Mouse (Mus musculus): ENCODE measurements around the gene Dact1. TPM values are rescaled to one million over a fixed set of nuclear protein-coding genes. Genes with fewer than 3 reads are reported as not detected.

Gene Dact1
- polyA plus RNA-seq, 1 experiment from 2014 or later, result 50.6 TPM

Other genes starting within 250 kb of the Dact1 start
- gene Tomm20l, start 198.5 kb upstream of the Dact1 start, polyA plus RNA-seq (2016; fragmentation: Nextera tagmentation; extraction: Ambion mirVana), result not detected in 2 replicates
- 64.6 and 72.8 TPM in 2 replicates for gene Timm9, start 173.2 kb upstream of the Dact1 start, polyA plus RNA-seq (2016; fragmentation: Nextera tagmentation; extraction: Ambion mirVana)
- 17.9 and 18.6 TPM in 2 replicates for gene 2700049A03Rik, start 173.0 kb upstream of the Dact1 start, polyA plus RNA-seq (2016; fragmentation: Nextera tagmentation; extraction: Ambion mirVana)